Mouse (Mus musculus) frontal cortex, postnatal 10 days (tissue): ENCODE measurements around the gene Rprd2.
"Not testable (repeated sequence)": the region's sequence is repeated elsewhere in the genome, so short reads cannot be mapped to it uniquely, and the experiment has no call there.

ENCODE experiments used
- DNase-seq, 2 experiments: peaks; one replicate each; pipeline ENCODE4 v3.0.0; 2022; ENCODE audit warnings: low spot score in 2 of 2, mixed read lengths in 1 of 2

The Rprd2 gene

DNA sequence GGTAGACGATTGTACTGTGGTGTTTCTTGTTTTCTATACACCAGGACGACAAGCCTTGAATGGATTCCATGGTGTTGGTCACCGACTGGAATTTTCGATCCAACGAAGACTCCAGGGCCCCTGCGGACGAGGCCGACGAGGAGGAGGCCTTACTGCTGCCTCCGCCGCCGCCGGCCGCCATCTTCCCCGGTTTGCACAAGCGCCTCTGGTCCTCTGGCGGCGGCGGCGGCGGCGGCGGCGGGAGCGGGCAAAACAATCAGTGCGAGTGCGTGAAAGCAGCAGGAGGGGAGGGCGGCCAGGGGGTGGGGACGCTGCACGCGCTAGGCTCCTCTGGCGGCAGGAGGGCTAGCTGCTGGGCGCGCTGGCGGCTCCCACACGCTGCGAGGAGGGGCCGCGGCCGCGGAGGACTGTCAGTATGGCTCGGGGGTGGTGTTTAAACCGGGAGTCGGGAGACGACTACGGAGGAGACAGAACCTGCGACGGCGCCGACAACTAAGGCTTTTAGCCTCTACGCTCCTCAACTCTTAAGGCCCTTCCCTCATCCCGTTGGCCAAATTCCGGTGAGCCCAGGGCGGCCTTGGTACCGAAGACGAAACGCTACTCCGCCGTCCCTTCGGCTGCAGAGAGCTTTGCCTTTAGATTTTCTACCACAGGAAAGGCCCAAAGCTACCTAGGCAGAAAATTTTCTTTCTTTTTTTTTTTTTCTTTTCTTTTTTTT is at the start of gene Rprd2:
TSS of gene Rprd2 (minus strand) at position 293 of the 718 bp plus-strand sequence.
- peak; percentile 59 to 76 for DNase-seq

DNA sequence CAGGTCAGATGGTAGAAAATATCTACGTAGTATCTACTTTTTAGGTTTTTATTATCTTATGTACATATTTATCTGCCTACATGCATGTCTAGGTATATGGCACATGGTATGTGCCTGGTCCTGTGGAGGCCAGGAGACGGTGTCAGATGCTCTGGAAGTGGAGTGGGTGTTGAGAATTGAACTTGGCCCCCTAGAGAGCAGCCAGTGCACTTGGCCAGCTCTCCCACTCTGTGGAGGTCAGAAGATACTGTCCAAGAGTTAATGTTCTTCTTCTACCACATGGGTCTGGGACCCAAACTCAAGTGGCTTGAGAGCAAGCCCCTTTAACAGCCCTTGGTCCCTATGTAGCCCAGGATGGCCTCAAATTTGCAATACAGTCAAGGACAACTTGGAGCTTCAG is 48.7 kb upstream of the Rprd2 start:
- no peak for DNase-seq

DNA sequence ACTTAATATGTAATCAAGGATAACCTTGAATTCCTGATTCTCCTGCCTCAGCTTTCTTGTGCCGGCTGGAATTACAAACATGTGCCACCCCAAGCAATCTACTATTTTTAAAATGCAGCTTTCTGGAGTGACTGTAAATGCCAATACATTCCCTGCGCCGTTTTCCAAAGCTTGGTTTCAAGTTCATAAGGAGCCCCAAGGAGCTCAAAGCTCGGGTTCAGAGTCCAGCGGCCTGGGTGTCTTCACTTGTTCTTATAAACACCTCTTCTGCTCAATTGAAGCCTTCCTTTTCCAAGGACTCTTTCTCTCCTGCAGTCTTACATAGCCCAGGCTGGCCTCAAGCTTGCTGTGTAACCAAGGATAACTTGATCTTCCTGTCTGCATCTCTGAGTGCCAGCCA is 47.4 kb upstream of the Rprd2 start:
- no peak for DNase-seq

DNA sequence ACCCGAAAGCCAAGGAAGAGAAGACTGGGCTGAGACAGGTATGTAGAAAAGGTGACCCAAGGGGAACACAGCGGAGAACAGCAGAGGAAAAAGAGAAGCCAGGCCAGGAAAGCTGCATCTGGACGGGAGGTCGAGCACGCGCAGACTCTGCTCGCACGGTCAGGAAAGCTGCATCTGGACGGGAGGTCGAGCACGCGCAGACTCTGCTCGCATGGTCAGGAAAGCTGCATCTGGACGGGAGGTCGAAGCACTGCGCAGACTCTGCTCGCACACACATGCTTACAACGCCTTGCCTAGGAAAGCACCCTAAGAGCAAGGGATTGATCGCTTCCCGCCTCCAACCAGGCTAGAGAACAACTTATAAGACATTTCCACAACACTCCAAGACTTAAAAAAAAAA is 46.9 kb upstream of the Rprd2 start:
- no peak for DNase-seq

DNA sequence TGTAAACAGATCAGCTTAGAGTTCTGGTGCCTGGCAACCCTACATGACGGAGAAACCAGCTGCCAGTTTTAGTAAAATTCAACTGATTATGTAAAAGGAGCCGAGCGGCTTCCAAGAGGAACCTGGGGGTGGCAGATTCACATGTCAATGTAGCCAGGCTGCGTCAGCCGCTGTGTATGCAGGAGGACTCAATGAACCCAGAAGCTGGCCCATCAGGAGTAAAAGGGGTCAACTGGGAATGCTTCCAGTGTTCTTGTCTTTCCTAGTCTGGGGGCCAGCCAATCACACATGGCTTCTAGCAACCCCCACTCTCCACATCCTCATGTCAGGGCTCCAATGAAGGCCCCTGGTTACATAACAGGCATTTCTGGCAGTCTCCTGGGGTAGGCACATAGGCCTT is 46.4 kb upstream of the Rprd2 start:
- DNase-seq, result peak; percentile 33 to 57

DNA sequence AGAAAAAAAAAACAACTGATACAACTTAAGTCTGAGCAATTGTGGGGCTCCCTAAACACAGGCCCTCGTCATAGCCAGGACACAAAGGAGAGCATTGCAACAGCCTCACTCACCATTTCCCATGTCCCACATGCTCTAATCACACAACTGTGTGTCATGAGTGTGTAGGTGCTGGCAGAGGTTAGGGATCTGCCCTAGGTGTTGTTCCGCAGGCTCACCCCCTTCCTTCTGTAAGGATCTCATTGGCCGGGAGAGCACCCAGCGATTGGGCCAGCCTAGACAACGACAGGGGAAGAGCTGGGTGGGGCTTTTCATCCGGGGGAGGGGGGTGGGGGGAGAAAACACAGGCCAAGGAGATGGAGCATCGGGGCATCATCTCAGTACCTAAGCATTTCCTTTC is 44.9 kb upstream of the Rprd2 start:
- DNase-seq, result no peak

DNA sequence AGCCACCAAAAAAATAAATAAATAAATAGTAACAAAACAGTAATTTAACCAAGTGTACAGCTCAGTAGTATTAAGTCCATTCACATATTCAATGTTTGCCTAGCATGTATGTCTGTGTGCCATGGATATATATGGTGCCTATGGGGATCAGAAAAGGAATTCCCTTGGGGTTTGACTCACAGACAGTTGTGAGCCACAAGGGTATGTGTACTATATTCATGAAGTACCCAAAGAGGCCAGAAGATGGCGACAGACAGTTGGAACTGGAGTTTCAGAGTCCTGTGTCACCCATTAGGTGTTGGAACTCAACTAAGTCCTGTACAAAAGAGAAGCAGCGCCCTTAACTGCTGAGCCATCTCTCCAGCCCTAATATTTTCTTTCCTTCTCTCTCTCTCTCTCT is 43.1 kb upstream of the Rprd2 start:
- DNase-seq, result peak in 1 of 2 experiments; percentile 47

DNA sequence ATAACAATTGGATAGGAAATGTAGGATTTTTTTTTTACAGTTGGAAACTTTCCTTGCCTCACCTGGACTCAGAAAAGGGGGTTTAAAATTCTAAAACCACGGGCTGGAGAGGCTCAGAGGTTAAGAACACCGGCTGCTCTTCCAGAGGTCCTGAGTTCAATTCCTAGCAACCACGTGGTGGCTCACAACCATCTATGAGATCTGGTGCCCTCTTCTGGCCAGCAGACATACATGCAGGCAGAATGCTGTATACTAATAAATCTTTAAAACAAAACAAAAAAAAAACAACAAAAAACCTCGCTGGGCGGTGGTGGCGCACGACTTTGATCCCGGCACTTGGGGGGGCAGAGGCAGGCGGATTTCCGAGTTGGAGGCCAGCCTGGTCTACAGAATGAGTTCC is 42.6 kb upstream of the Rprd2 start:
- DNase-seq, result no peak

DNA sequence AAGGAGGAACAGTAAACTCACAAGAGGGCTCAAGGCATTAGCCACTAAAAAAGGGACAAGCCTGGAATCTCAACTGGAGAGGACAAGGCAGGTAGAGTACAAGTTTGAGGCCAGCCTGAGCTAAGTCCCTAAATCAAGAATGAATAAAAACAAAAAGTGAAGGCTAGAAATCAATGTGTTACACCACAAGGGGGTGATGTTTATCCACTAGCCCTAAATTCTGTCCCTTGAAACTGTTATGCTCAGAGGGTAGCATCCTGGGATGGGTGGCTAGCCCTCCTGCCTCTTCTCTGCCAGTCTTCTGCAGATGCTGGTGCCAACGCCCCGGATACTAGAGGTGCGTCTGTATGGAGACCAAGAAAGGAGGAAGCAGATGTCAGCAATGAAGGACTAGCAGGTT is 41.7 kb upstream of the Rprd2 start:
- no peak for DNase-seq

DNA sequence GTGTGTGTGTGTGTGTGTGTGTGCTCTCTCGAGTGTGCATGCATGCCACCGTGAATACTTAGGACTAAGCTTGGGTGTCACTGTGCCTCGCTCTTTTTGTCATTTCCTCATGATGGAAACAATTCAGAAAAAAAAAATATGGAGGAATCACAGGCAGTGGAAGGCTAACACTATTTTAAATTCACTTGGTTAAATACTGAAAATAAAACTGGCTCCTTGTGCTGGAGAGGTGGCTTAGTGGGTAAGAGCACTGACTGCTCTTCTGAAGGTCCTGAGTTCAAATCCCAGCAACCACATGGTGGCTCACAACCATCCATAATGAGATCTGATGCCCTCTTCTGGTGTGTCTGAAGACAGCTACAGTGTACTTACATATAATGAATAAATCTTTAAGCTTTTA is 39.6 kb upstream of the Rprd2 start:
- not testable (repeated sequence) for DNase-seq

DNA sequence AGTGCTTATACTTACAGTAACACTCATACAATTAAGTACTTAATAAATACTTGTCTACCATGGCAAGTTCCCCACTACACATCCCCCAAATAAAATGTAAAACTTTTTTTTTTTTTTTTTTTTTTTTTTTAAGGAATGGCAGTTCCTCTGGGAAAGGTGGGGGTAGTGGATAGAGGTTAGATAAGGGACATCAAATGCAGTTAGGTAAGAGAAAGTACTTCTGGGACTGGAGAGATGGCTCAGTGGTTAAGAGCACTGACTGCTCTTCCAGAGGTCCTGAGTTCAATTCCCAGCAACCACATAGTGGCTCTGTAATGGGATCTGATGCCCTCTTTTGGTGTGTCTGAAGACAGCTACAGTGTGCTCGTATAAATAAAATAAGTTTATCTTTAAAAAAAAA is 38.4 kb upstream of the Rprd2 start:
- not testable (repeated sequence) for DNase-seq

DNA sequence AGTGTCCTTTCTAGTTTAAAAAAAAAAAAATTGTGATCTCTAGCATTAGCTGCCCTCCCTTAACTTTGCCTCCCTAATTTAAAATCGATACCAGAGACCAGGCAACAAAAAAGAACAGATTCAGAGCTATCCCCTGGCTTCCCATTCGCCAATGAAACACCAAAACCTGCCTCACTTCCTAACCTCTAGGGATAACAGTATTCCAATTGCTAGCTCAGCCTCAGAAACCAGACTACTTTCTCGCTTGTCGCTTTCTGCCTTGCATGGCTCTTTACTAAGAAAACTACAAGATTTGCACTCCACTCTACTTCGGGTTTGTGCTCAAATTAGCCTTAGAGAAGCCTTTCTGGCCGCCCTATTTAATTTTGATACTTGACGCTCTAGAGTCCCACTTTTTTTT is 37.5 kb upstream of the Rprd2 start:
- no peak for DNase-seq

DNA sequence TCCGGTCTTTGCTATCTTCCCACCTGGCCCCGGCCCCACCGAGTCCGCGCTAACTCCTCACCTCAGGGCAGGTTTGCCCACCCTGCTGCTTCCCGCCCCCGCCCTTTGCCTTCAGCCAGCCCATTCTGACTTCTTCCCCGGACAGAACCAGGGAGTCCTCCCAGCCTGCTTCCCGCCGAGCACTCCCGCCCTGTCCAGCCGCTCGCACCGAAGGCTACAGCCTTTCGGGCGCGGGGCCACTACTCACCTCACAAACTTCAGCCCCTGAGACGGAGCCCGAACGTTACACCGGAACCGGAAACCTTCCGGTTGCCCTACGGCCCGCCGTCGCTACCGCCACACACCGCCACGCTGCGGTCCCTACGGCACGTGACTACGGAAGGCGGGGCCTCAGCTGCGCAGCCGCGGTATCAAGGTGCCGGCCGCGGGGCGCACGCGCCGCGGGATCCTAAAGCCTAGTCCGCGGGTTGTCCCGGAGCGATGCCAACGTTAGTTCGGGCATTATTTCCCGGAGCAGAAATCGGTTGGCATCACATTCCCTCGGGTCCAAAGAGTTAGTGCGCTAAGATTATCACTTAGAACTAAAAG is 36.9 kb upstream of the Rprd2 start, which contains the start of gene Prpf3:
TSS of gene Prpf3 (minus strand) at position 384 of the 588 bp plus-strand sequence.
- peak; percentile 88 to 92 for DNase-seq

DNA sequence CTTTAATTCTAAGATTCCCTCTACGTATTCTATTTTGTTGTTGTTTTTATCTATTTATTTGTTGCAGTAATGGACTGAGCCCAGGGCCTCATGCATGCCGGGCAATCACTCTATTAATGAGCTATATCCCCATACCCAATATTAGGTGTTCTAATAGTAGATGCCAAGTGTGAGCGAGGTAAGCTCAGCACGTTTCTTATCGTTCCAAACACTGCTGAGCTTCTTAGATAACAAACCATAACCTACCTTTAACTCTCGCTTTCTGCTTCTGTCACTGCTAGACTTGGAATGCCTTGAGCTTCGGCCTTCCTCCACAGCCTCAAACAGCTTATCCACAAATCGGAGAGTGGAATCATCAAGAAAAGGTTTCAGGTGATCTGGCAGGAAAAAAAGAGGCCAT is 32.7 kb upstream of the Rprd2 start:
- no peak for DNase-seq

DNA sequence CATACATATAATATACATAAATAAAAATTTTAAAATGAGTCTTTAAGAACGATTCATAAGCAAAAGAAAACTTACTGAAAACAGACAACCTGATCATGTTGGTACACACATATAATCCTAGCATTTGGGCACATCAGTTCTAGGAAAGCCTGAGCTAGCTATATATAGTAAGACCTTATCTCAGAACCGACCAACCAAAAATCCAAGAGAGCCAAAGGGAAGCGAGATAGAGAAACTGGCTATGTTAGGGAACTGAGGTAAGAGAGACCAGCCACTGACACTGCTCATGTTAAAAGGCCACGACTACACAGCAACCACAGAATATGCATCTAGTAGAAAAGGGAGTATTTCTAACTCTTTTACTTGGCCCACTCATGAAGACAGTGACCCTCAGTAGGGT is 31.9 kb upstream of the Rprd2 start:
- no peak for DNase-seq

DNA sequence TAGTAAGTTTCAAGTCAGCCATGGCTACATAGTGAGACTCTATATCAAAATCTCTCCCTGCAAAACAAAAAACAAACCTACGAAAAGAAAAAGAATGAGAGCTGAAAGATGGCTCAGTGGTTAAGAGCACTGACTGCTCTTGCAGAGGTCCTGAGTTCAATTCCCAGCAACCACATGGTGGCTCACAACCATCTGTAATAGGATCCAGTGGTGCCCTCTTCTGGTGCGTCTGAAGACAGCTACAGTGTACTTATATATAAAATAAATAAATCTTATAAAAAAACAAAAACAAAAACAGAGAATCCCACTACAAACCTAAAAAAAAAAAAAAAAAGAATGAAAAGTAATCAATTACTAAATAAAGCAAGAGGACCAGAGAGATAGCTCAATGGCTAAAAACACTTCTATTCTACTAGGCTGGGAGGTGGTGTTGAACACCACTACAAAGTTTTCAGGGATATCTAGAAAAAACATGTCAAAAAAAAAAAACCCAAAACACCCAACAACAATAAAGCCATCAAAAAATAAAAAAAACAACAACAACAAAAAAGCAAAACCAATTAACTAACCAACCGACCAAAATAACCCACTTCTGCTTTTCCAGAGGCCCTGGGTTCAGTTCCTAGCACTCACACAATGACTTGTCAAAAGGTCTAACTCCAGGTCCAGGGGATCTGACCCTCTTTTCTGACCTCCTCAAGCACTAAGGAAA is 24.0 kb upstream of the Rprd2 start:
- no peak for DNase-seq

DNA sequence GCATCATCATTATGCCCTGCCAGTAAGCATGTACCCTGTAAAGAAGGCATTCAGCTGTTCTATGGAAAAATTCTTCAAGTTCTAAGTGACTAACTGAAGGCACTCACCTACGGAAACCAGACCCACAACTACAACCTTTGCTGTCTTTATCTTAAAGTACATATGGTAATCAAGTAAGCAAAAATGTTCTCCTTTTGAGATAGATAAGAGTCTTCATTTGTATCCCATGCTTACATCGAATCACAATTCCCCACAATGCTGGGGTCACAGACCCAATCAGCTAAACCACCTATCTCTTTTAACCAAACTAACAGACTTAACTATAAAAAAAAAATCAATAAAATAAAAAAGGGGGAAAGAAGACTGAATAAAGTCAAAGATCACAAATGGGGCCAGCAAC is 20.6 kb upstream of the Rprd2 start:
- no peak for DNase-seq

DNA sequence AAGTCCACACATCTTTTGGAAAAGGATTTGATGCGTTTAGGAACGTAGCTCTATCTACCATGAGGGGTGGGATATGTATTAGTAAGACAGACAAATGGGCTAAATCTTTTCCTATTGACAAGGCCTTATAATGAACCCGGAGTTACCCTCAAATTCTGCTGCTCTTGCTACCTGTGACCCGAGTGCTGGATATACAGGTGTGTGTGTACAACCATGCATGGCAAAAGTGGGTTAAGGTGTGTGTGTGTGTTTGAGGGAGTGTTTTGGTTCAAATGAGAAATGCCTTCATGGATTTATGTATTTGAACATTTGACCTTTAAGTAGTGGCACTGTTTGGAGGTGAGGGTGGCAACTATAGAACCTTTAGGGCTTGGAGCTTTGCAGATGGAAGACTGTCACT is 10.4 kb upstream of the Rprd2 start:
- DNase-seq, result no peak

DNA sequence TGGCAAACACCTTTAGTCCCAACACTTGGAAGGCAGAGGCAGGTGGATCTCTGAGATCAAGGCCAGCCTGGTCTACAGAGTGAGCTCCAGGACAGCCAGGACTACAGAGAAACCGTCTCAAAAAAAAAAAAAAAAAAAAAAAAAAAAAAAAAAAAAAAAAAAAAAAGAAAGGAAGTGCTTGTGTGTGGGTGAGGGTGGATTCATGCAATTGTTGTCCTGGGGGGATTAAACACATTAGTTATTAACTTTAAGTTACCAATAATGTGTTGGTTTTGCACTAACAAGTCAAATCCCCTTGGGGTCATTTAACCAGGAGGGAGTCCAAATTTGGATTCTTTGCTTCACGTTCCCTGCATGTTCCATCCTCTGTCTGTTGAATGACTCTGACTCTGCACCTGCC is 7.6 kb upstream of the Rprd2 start:
- no peak for DNase-seq

DNA sequence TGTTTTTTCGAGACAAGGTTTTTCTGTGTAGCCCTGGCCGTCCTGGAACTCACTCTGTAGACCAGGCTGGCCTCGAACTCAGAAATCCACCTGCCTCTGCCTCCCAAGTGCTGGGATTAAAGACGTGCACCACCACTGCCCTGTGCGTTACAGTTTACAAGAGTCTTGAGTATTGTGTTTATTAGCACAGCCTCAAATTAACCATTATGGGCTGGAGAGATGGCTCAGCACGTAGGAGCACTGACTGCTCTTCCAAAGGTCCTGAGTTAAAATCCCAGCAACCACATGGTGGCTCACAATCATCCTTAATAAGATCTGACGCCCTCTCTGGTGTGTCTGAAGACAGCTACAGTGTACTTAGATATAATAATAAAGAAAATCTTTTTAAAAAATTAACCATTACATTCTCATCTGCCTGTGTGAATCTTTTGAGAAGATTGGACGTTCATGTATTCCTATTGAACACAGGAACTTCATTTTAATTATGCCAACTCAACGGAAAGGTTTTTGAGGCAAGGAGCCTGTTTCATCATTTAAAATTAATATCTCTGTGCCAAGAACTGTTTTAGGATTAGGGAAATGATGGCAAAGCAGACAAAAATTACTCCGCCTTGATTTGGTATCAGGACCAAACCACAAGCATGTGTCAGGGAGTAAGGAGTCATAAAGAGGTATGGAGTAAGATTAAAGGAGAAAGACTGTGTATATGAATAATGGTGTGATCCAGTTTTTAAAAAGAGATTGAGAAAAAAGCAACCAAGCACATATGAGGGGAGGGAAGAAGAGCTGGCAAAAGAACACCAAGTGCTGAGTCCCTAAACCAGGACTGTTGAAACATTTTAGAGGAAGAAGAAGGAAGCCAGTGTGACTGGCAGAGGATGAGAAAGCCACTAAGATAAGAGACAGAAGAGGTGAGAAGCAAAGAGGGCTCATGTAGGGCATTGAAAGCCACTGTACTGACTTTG is 1.7 kb upstream of the Rprd2 start:
- DNase-seq, result no peak

DNA sequence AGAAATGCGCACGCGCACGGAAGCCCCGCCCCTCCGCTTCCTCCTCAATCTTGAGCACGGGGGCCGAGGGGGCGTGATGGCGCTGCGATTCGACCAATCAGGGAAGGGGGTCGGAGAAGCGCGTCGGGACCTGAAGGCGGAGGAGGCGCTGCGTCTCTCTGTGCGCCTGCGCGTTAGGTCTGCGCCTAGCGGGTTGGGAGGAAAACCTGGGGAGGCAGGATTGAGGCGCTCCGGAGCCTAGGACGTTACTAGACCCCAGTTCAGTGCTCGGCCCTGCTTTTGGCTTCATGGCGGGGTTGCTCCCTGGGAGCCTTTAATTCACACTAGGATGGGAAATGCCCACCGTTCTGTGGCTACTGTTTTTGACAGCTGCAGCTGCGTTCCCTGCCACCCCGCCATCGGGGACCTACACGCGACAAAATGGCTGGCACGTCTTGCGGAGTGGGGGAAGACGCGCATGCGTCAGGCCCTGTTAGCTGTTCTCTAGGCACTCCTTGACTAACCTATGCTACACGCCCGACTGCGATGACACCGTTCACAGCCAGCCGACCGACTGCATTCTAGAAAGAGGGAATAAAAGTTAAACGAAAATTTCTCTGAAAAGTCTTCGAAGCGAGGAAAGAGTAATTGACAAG is 805 bp upstream of the Rprd2 start:
- peak; percentile 99 to 100 for DNase-seq
